Comparison of ENCODE assay signal across 8 mouse cellular contexts in genomic region chr1:134495216-134495539, GRCm38 (mm10). TPM values are rescaled to one million over a fixed set of nuclear protein-coding genes. Genes with fewer than 3 reads are reported as not detected.
DNase-seq lines count a peak whose midpoint lies in the region; ATAC-seq and TF ChIP-seq lines count a peak whose summit lies in the region.

No protein-coding gene starts in this region.

- H3K27me3 ChIP-seq in erythroblast, embryonic 14.5 days (ENCODE audit: control insufficient read depth): no peaks in the 10 kb centered on the region
- no peaks in the 10 kb centered on the region for H3K27me3 ChIP-seq in testis, adult 2 months (ENCODE audit: control insufficient read depth, insufficient read depth, low read length)
- H3K27me3 ChIP-seq in liver, embryonic 12.5 days (replicated peaks): no peaks in the 10 kb centered on the region

- H3K27ac ChIP-seq in testis, adult 2 months (ENCODE audit: control insufficient read depth, insufficient read depth, low read depth, low read length): peak overlapping the region; percentile 96
- H3K27ac ChIP-seq in liver, embryonic 12.5 days: peak overlapping the region; percentile 94

- TF ChIP-seq POLR2A in testis, adult 2 months (IDR thresholded peaks at IDR 0.05; ENCODE audit: control insufficient read depth, low read depth, low read length): no peak

- no peak for DNase-seq in testis, postnatal 10 days (ENCODE audit: low spot score)
- no peak for DNase-seq in gastrocnemius, postnatal 10 days
- no peak for DNase-seq in layer of hippocampus, adult 11-12 months (ENCODE audit: low spot score)

- peaks cover 7% of the 10 kb centered on the region for H3K9me3 ChIP-seq in erythroblast, embryonic 14.5 days (ENCODE audit: control insufficient read depth, low read length)
- H3K9me3 ChIP-seq in liver, embryonic 12.5 days (replicated peaks): no peaks in the 10 kb centered on the region

- no peak for TF ChIP-seq CTCF in testis, adult 2 months (IDR thresholded peaks at IDR 0.05; ENCODE audit: control insufficient read depth, insufficient read depth, insufficient replicate concordance, low read depth, low read length)

- no peak for ATAC-seq in erythroblast, adult 5-6 weeks (replicated peaks; ENCODE audit: low FRiP score, poor library complexity, severe bottlenecking)
- ATAC-seq in liver, embryonic 12.5 days: no peak
- ATAC-seq in cerebellum, adult (ENCODE audit: insufficient number of reproducible peaks, low FRiP score, low TSS enrichment): no peak

- peaks cover 57% of the 10 kb centered on the region for H3K36me3 ChIP-seq in erythroblast, embryonic 14.5 days (ENCODE audit: control insufficient read depth)
- H3K36me3 ChIP-seq in testis, adult 2 months (ENCODE audit: control insufficient read depth, insufficient read depth, low read length): no peaks in the 10 kb centered on the region
- peaks cover 34% of the 10 kb centered on the region for H3K36me3 ChIP-seq in liver, embryonic 12.5 days

- 13% methylated on average over 5 of the region's 5 CpGs for WGBS in liver, embryonic 12.5 days (ENCODE audit: insufficient replicate concordance)

- peak overlapping the region; percentile 88 for H3K4me2 ChIP-seq in liver, embryonic 12.5 days

- H3K4me3 ChIP-seq in erythroblast, embryonic 14.5 days (replicated peaks): peak overlapping the region; percentile 84
- peak overlapping the region; percentile 98 for H3K4me3 ChIP-seq in testis, adult 2 months (ENCODE audit: control insufficient read depth, low read depth, low read length)
- peak overlapping the region; percentile 73 for H3K4me3 ChIP-seq in liver, embryonic 12.5 days

- H3K4me1 ChIP-seq in erythroblast, embryonic 14.5 days (ENCODE audit: control insufficient read depth): peaks cover 52% of the 10 kb centered on the region
- H3K4me1 ChIP-seq in testis, adult 2 months (ENCODE audit: control insufficient read depth, insufficient read depth, low read length): no peaks in the 10 kb centered on the region
- peaks cover 40% of the 10 kb centered on the region for H3K4me1 ChIP-seq in liver, embryonic 12.5 days

- peak overlapping the region; percentile 75 for H3K9ac ChIP-seq in liver, embryonic 12.5 days

RNA-seq across cellular contexts. Expression of gene Rabif, which starts 0.7 kb away (rescaled TPM):
- polyA plus RNA-seq in erythroblast, embryonic 14.5 days (2012): 0.37 and 0.42 TPM in 2 replicates
- 5.6 and 9.2 TPM in 2 replicates for total RNA-seq in erythroblast, adult 5-6 weeks (2015; ENCODE audit: low replicate concordance)
- total RNA-seq in erythroblast, adult 5-6 weeks (2017; ENCODE audit: low replicate concordance): 7.2 and 8.2 TPM in 2 replicates
- 12.6 and 14.4 TPM in 2 replicates for polyA plus RNA-seq in testis, adult 2 months (2012; rRNA removed)
- 23.5 and 24.2 TPM in 2 replicates for polyA plus RNA-seq in liver, embryonic 12.5 days (2016; fragmentation: Nextera tagmentation; extraction: Ambion mirVana)
- total RNA-seq in gastrocnemius, postnatal 10 days (2021): 1 to 10 TPM; 7.2 to 9.4 TPM

RNA-seq across cellular contexts. Expression of gene Klhl12, which starts 39.8 kb away (rescaled TPM):
- 0.63 and 1.1 TPM in 2 replicates for polyA plus RNA-seq in erythroblast, embryonic 14.5 days (2012)
- 226 and 242 TPM in 2 replicates for total RNA-seq in erythroblast, adult 5-6 weeks (2015; ENCODE audit: low replicate concordance)
- total RNA-seq in erythroblast, adult 5-6 weeks (2017; ENCODE audit: low replicate concordance): 369 and 410 TPM in 2 replicates
- 28.9 and 30.3 TPM in 2 replicates for polyA plus RNA-seq in testis, adult 2 months (2012; rRNA removed)
- polyA plus RNA-seq in liver, embryonic 12.5 days (2016; fragmentation: Nextera tagmentation; extraction: Ambion mirVana): 40.2 and 41.7 TPM in 2 replicates
- 10 to 100 TPM; 10.1 to 10.7 TPM for total RNA-seq in gastrocnemius, postnatal 10 days (2021)

RNA-seq across cellular contexts. Expression of gene Mgat4e, which starts 54.3 kb away (rescaled TPM):
- not detected in 2 replicates for polyA plus RNA-seq in erythroblast, embryonic 14.5 days (2012)
- not detected in 2 replicates for total RNA-seq in erythroblast, adult 5-6 weeks (2015; ENCODE audit: low replicate concordance)
- not detected in 2 replicates for total RNA-seq in erythroblast, adult 5-6 weeks (2017; ENCODE audit: low replicate concordance)
- polyA plus RNA-seq in testis, adult 2 months (2012; rRNA removed): 87.2 and 108 TPM in 2 replicates
- not detected in 2 replicates for polyA plus RNA-seq in liver, embryonic 12.5 days (2016; fragmentation: Nextera tagmentation; extraction: Ambion mirVana)
- total RNA-seq in gastrocnemius, postnatal 10 days (2021): not detected

Comparison
In these comparisons a context has a peak if more than half of its experiments do, and no peak if none do; other contexts are left out.
1. RNA of gene Klhl12, which starts 39.8 kb away (polyA plus RNA-seq): 40.2 to 41.7 TPM in liver, embryonic 12.5 days and 28.9 to 30.3 TPM in testis, adult 2 months; 0.63 to 1.1 TPM in erythroblast, embryonic 14.5 days; every median in the first group is over 10 times any median in the second.
2. RNA of gene Mgat4e, which starts 54.3 kb away (polyA plus RNA-seq): 87.2 to 108 TPM in testis, adult 2 months; not detected in erythroblast, embryonic 14.5 days and not detected in liver, embryonic 12.5 days; every median in the first group is over 10 times any median in the second.
3. Peak in every context shown above with its lines, with median percentiles within 50 percentile points of each other: H3K4me3 ChIP-seq.